Mouse (Mus musculus) adrenal gland, postnatal 10 days (tissue): ENCODE results near the gene Atg4b. TPM values are rescaled to one million over a fixed set of nuclear protein-coding genes. Genes with fewer than 3 reads are reported as not detected.
A peak's percentile ranks its signal among the peaks of the same experiment; 100 is the strongest.

Source experiments
- DNase-seq: peaks from one replicate; pipeline ENCODE4 v3.0.0; 2021; ENCODE audit warnings: mixed read lengths
- long read RNA-seq, 2 experiments: library from polyadenylated mRNA; stranded (forward); transcript quantifications; one replicate each; pipeline ENCODE4 v2.0.0; 2021
- total RNA-seq, 2 experiments: library from RNA; stranded (reverse); gene quantifications; 2 replicates each; pipeline ENCODE4 v1.2.3; 2021

Gene Atg4b
- total RNA-seq: 10 to 100 TPM; 62.2 to 75.5 TPM
- long read RNA-seq, experiment 1, full-length matches to known transcripts: 38 of 71 reads
- long read RNA-seq, experiment 1, partial matches to known transcripts: 23 of 71 reads
- long read RNA-seq, experiment 1, other reads (novel, unspliced or antisense): 10 of 71 reads
- long read RNA-seq, experiment 2, full-length matches to known transcripts: 20 of 28 reads
- long read RNA-seq, experiment 2, partial matches to known transcripts: 3 of 28 reads
- long read RNA-seq, experiment 2, other reads (novel, unspliced or antisense): 5 of 28 reads

DNA sequence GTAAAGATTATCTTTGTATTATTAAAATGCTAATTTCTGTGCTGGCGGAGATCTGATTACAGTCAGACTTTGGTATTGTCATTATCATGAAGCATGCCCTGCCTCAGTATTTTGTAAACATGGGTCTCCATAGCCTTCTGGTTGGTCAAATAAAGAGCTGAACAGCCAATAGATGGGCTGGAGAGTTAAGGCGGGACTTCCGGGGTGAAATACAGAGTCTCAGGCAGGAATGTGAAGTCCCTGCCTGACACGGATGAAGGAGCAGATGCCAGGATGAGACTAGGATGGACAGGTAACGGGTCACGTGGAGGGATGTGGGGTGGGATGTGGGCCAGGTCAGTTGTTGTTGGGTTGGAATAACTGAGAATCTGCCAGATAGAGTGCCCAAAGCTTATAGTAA, at the start of gene Atg4b:
TSS of gene Atg4b (plus strand) at position 211 of the 400 bp plus-strand sequence.
- DNase-seq: no peak

DNA sequence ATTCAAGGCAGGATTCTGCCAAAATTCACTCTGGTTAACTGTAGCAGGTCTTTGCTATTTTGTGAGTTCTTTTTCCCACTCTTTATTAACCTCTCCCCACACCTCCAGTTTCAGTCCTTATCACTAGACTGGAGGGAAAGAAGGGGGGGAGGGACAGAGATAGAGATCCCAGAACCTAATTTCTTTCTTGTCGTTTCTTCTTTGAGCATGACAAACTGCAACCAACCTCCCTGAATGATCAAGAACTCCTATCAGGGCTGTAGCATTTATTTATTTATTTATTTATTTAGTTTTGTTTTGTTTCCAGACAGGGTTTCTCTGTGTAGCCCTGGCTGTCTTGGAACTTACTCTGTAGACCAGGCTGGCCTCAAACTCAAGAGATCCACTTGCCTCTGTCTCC, 49.2 kb upstream of the Atg4b start:
- no peak for DNase-seq

- DNase-seq: no peak
These were observed 47.7 kb upstream of the Atg4b start for GRCm38 (mm10) chr1:93703472-93704048.

DNA sequence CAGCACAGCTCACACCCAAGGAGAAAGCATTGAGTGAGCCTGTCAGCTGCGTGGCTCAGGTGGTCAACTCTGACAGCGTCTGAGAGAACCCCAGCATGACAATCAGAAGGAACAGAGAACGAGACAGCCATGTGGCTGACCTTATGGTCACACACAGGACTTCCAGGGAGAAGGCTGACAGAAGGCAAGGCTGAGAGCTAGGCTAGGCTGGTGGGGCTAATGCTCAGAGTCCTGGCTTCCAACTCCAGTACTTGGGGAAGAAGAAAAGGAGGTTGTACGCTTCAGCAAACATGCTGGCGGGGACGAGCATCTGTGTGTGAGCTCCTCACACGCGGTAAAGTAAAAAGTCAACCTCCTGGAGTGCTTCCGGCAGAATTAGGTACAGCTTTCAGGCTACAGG, 47.0 kb upstream of the Atg4b start:
- DNase-seq: no peak

- no peak for DNase-seq
These were observed 45.9 kb upstream of the Atg4b start for GRCm38 (mm10) chr1:93705389-93705788.

DNA sequence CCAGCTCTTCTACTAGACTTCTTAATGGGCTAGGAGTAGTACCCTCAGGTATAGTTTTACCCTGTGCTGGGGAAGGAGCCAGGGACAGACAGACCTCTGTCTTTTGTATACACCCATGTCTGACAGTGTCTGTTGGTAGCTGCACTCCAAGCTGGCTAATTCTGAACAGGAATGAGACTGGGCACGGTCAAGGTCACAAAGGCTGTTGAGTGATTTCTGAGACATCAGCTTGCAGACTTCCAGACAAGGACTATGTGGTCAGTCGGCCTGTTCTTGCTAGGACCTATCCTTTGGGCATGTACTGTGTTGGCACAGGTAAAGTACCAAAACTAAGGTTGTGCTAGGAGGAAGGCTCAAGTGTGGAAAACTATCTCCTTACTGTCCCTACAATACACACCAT, 35.1 kb upstream of the Atg4b start:
- no peak for DNase-seq

GRCm38 (mm10) chr1:93721557-93721956, 29.7 kb upstream of the Atg4b start:
- no peak for DNase-seq

- DNase-seq: no peak
These were observed 26.7 kb upstream of the Atg4b start for GRCm38 (mm10) chr1:93724623-93725022.

- peak; percentile 62 for DNase-seq
These were observed 25.6 kb upstream of the Atg4b start for GRCm38 (mm10) chr1:93725665-93726064.

- DNase-seq: no peak
These were observed 25.2 kb upstream of the Atg4b start for GRCm38 (mm10) chr1:93726116-93726515.

DNA sequence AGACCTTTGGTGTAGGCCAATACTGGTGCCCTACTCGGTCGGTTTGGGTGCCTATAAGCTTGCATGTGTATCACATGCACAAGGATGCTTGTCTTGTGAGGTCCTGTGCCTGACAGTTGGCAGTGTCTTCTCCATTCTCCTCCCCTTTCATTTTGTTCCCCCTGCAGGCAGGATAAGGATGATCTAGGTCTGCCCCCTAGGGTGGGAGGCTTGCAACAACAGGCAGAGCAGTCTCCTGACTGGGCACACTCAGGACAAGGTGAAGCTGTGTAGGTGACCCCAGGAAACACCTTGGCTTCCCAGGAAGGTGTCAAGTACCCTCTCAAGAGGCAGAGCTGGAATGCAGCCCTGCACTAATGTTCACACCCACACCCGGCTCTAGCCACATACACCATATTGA, 24.3 kb upstream of the Atg4b start:
- peak; percentile 84 for DNase-seq

DNA sequence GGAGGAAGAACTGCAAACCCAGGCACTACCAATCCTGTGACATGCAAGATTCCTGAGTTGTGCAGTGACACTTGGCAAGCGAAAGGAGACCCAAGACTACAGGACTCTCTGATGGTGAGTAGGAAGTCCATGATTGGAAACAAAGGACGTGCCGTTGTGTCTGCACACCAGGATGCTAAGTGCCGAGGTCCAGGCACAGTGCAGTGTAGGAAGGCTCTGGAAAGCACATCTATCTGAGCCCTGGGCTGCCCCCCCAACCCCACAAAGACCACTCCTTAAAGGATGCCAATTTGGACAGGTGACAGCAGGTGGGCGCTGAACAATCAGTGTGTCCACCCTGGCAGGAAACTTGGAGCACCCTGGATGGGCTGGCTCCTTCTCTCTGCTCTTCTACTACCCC, 20.2 kb upstream of the Atg4b start:
- DNase-seq: no peak

DNA sequence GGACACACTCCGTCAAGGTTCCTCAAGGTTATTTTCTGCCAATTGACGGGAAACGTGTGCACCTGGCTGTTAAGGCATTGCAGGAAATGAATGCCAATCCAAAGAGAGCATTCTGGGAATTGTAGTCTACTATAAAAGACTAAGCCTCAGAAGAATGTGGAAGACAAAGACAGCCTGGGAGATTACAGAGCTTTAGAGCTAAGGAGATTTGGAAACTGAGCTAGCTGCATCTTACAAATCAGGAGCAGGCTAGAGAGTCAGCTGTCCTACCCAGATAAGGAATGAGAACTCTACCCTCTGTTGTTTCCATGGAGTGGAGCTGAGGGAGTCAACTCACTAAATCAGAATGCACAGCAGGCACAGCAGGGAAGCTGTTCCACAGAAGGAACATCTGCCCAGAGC, 19.4 kb upstream of the Atg4b start:
- DNase-seq: no peak

DNA sequence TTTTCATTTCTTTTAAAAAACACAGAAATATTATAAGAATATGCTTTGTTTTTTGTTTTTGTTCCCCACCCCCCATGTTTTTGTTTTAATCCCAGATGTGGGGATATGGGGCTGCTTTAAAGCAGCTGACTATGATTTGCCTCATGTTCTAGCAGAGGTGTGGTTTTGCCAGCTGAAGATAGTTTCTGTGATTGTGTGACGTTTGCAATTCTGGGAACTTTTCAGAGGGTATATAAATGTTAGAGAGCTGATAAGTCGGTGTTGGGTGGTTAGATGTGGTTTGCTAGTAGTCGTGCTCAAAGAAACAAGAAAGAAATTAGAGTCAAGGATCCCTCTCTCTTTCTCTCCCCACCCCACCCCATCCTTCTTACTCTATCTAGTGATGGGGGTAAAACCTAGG, 15.4 kb upstream of the Atg4b start:
- DNase-seq: no peak

DNA sequence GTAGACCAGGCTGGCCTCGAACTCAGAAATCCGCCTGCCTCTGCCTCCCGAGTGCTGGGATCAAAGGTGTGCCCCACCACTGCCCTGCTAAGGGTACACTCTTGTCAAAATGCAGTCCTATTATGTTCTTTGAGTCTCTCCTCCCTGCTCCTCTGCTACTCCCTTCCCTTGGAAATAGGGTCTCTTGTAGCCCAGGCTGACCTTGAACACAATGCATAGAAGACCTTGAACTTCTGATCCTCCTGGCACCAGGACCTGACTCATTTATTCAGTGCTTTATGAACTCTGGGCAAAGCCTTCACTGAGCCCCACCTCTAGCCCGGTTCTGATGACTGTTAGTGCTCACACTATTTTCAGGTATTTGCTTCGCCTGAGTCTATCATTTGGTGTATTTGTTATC, 13.6 kb upstream of the Atg4b start:
- DNase-seq: no peak

GRCm38 (mm10) chr1:93740671-93741070, 10.6 kb upstream of the Atg4b start:
- no peak for DNase-seq

DNA sequence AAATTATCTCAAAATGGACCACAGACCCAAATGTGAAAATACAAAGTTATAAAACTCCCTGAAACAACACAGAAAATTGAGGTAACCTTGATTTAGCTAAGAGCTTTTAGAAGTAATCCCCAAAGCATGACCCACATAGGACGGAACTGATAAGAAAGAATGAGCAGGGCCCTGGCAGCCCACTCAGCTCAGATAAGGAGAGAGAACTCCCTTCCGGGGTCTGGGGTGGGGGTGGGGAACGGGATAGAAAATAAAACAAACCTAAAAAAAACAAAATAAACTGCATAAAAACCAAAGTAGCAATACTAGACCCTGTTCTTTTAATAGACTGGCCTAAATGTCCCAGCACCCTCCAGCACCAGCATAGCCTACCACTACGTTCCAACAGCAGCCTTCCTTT, 9.3 kb upstream of the Atg4b start:
- no peak for DNase-seq

- DNase-seq: no peak
These were observed 8.4 kb upstream of the Atg4b start for GRCm38 (mm10) chr1:93742910-93743309.

DNA sequence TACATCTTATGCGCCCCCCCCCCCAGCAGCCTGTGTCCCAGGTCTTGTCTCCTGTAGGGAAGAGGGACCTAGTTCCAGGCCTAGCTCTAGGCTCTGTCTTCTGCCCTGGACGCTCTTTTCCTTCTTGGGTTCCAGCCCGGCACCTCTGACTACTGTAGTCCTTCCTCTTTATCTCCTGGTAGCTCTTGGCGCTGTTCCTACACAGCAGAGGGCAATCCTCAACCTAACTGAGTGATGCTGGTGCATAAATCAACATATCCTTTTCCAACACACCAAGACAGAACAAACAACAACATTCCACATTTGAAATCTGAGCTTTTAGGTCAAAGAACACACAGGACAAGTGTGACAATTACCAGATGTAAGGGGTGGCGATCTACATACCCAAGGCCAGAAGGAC, 5.1 kb upstream of the Atg4b start:
- DNase-seq: no peak

DNA sequence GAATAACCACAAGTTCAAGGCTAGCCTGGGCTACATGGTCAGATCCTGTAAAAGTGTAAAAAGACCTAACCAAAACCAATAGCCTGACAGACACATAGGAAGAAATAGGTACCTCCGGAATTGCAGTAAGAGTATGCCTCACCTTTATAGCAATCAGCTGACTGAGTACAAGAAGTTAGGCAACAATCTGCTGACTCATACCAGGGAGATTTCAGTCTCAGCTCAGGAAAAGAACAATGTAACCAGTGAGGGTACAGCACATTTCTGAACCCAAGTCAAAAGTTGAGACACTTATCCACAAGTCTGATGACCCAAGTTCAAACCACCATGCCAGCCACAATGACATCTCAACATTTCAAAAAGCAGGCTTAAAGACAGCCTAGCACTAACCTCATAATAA, 2.8 kb upstream of the Atg4b start:
- no peak for DNase-seq

GRCm38 (mm10) chr1:93753911-93754572, 2.7 kb downstream of the Atg4b start:
- DNase-seq: no peak

DNA sequence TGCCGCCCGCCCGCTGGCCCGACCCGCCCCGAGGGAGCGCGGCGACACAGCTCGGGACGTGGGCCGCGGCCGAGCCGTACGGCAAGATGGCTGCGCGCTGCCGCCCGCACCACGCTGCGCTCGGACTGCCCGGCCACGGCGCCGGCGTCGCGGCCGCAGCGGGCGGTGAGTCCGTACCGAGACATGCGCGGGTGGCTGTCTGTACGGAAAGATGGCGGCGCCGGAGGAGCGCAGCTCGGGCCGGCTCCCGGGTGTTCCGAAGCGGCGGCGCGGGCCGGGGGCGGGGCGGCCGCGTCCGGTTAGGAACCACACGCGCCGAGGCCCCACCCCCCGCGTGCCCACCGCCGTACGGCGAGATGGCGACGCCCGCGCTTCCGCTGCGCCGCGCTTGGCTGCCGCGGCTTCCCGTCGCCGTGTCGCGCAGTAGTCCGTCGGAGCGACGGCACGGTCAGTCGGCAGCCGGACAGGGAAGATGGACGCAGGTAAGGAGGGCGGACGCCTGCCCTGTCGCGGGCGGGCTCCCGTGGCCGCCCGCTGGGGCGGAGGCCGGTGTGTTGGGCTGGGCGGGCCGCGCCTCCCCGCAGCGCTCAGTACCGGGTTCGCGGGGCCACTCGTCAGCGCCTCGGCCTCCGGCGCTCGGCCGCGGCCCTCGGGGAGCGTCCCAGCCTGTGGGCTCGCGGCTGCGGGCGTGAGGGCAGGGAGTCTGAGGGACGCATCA, 3.4 kb downstream of the Atg4b start, which contains the start of gene Thap4:
TSS of gene Thap4 (minus strand) at position 292 of the 718 bp plus-strand sequence.
- DNase-seq: peak; percentile 96

GRCm38 (mm10) chr1:93755291-93755610, 4.0 kb downstream of the Atg4b start:
- no peak for DNase-seq
